Mouse (Mus musculus) small intestine, adult 10 weeks (tissue): Measurements from ENCODE around the gene Tmem126b. TPM values are rescaled to one million over a fixed set of nuclear protein-coding genes. Genes with fewer than 3 reads are reported as not detected.

Experiments
- polyA plus RNA-seq: library from polyadenylated mRNA; stranded (reverse); fragments of 350-450 nt; fragmentation: Illumina TruSeq; extraction: RNeasy Lipid Tissue Mini Kit (QIAGEN cat#74804); gene quantifications from one replicate; pipeline ENCODE4 v1.2.3, GENCODE M21; 2014; ENCODE audit warnings: low replicate concordance

Gene Tmem126b
- polyA plus RNA-seq: 53.4 TPM

DNA sequence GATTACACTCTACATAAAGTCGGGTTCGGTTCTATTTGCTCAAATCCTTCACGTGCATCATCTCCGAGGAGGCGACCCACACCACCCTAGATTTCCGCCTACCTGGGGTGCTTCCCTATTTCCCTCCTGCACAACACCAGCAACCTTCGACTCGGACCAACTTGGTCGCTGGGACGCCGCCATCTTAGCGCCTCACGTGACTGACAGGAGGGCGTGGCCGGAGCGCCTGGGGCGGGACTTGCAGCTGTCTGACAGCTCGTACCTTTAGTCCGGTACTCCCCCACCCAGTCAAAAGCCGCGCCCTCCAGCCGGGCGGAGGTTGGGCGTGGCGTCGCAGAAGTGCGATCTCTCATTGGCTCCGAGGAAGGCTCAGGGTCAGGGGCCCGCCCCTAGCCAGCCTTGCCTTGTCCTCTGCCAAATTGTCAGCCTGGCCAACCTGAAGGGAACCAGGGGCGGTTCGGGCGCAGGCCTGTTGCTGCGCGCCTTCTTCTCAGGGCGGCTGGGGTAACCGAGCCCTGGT lies at the start of gene Tmem126b:
TSS of gene Tmem126b (minus strand) at position 209 of the 520 bp plus-strand sequence.

DNA sequence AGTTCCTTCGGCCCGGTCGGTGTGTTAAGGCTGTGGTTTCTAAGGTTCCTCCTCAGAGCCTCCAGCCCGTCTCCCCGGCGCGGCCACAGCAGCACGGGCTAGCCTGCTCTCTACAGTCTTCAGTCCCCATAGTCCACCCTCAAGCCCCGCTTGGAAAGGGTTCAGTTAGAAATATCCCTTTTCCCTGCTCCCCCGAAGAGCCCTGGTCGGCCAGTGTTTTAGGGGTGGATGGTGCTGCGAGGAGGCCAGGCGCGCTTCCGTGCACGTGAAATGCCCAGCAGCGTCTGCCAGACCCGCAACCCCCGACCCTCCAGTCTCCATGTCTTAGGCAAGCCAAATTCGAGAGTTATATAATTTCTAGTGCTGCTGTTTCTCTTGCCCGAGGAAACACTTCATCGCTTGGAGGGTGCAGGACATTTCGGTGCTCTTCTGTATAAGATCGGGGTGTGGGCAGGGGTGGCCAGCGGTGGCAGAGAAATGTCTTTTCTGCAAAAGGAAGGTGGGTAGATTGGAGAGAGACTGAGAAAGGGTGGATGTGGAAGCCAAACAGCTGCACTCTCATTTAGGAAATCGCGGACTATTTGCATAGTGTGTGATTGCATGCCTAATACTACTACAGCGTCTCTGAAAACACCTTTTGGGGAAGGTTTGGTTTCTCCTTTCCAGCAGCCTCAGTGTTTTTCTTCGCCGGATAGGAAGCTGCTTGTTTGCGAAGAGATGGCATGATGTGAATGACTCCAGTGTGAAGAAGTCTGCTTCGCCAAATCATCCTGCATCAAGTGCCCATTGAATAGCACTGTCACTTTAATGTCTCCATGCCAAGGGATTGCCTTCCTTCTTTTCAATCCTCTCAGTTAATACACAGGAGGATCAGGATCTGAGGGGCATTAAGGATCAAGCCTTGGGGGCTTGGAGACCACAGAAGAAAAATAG lies 778 bp upstream of the Tmem126b start, which contains the start of gene Dlg2:
TSS of gene Dlg2 (plus strand) at position 360 of the 933 bp plus-strand sequence.

DNA sequence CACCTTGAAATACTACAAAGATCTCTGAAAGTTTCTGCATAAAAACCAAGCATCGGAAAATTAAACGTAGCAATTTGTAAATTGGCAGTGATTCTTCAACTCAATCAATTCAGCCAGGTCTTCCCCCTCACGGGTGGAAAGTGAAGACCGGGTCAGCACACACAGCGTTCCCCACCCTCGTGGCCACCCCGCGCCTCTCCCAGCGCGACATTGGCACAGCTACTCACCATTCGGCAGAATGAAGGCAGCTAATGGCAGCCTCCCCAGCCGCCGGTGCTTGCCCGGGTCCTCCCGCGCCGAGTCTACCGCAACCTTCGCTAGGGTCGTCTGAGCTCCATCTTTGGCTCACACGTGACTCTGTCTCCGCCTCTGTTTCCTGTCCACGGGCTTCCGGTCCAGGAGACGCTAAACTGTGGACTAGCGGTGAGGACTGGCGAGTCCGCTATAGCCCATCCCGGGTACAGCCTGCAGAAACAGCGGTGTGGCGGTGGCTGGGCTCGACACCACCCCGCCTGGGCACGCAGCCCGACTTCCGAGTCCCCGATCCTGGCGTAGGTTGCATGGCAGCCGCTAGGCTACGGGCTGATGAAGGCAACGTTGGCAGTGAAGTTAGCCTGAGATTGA lies 18.8 kb downstream of the Tmem126b start, which contains the start of gene Tmem126a:
TSS of gene Tmem126a (minus strand) at position 385 of the 624 bp plus-strand sequence.

DNA sequence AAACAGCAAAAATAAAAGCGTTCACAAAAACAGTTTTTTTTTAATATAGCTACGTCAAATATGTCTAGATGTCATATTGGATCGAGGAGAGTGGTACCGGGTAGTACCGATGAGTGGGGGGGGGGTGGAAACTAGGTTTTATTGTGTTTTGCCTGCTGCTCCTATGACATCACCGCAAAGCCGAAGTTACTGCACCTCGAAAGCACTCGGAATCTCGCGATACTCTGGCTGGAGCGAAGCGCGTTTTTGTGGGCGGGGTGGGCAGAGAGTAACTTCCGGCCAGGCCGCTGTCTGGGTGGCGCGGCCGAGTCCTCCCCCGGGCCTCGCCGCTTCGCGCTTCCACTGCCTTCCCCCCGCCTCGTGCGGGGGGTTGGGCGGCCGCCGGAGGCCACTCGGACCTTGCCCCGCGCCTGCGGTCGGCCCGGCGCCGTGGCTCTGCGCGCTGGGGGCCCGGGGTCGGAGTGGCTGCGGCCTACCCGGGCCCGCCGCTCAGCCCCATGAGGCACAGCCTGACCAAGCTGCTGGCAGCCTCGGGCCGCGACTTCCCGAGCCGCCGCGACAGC lies 33.2 kb downstream of the Tmem126b start, which contains the start of gene Crebzf:
TSS of gene Crebzf (plus strand) at position 212 of the 563 bp plus-strand sequence.

DNA sequence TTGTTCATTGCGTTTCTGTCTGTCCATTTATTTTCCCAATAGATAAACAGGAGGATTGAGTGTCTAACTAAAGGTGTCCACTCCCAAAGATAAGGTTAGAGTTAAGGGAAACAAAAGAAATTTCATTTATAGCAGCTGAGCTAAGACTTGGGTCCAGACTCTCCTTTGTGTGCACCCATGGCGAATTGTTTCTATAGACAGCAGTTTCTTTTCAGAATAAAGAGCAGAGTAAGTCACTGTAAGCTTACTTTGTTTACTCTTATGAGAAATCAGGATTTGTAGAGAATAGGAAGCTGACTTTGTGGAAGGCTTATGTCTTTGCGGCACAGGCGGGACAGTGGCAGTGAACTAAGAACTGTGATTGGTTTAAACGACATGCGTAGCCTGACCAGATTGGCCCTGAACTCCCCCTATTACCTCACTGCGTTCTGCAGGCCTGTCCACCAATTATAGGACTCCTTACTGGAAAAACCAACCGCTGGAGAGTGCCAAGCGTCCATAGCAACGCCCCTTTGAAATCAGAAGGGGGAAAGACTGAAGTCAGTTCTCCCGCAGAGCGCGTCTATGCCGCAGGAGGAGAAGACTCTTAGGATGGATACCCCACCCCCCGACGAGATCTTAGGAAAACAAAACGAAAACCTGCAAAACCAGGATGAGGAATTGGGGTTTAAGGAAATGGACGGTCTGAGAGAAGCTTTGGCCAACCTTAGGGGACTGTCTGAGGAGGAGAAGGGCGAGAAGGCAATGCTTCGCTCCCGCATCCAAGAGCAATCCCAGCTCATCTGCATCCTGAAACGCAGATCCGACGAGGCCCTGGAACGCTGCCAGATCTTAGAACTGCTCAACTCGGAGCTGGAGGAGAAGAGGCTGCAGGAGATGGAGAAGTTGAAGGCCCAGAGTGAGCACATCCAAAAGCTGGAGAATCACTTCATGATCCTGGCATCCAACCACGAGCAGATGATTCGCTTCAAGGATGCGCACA lies 49.5 kb downstream of the Tmem126b start, which contains the start of gene Ccdc89:
TSS of gene Ccdc89 (plus strand) at position 558 of the 982 bp plus-strand sequence.

Other genes with a start within 250 kb of the Tmem126b start
- 0.30 TPM for gene Ccdc83, start 210.2 kb downstream of the Tmem126b start, polyA plus RNA-seq
- 27.4 TPM for gene Sytl2, start 173.7 kb downstream of the Tmem126b start, polyA plus RNA-seq
- 0.59 TPM for gene Ccdc89, start 49.4 kb downstream of the Tmem126b start, polyA plus RNA-seq
- gene Crebzf, start 33.3 kb downstream of the Tmem126b start, polyA plus RNA-seq: 142 TPM
- gene Tmem126a, start 18.8 kb downstream of the Tmem126b start, polyA plus RNA-seq: 168 TPM
- gene Dlg2, start 671 bp upstream of the Tmem126b start, polyA plus RNA-seq: 1.7 TPM